Mouse (Mus musculus) heart, postnatal 0 days (tissue): ENCODE data around the gene 2310022A10Rik. TPM values are rescaled to one million over a fixed set of nuclear protein-coding genes. Genes with fewer than 3 reads are reported as not detected.

ENCODE experiments used
- ATAC-seq: fragments of 200-750 bp; cut with Nextera tagmentation; 2 replicates; pipeline ENCODE4 v1.8.0; 2017; ENCODE audit warnings: low read depth, moderate number of reproducible peaks, moderate library complexity; ENCODE audit not compliant: insufficient read depth
- DNase-seq: peaks from one replicate; pipeline ENCODE4 v3.0.0-alpha.2; 2016; ENCODE audit warnings: low spot score
- H3K27ac ChIP-seq: fragments of 300-500 bp; sonication (generic); 2 replicates; pipeline ENCODE4 v1.5.1; 2014; ENCODE audit warnings: low read depth, mild to moderate bottlenecking
- H3K27me3 ChIP-seq: fragments of 300-500 bp; sonication (generic); 2 replicates; pipeline ENCODE4 v1.6.1; 2014; ENCODE audit warnings: low read length, mixed read lengths; ENCODE audit not compliant: control insufficient read depth, insufficient read depth
- H3K36me3 ChIP-seq: fragments of 300-500 bp; sonication (generic); replicated peaks from 2 replicates; pipeline ENCODE4 v1.6.1; 2014; ENCODE audit warnings: low read length, mixed read lengths; ENCODE audit not compliant: control insufficient read depth, insufficient read depth
- H3K4me1 ChIP-seq: fragments of 300-500 bp; sonication (generic); 2 replicates; pipeline ENCODE4 v1.6.1; 2014; ENCODE audit warnings: antibody characterized with exemption; ENCODE audit not compliant: control insufficient read depth, insufficient read depth
- H3K4me2 ChIP-seq: fragments of 300-500 bp; sonication (generic); 2 replicates; pipeline ENCODE4 v1.6.1; 2014; ENCODE audit warnings: low read depth, mild to moderate bottlenecking, low read length, moderate library complexity
- H3K4me3 ChIP-seq: fragments of 300-500 bp; sonication (generic); 2 replicates; pipeline ENCODE4 v1.5.1; 2014; ENCODE audit warnings: low read depth, low read length
- H3K9ac ChIP-seq: fragments of 300-500 bp; sonication (generic); replicated peaks from 2 replicates; pipeline ENCODE4 v1.6.1; 2014; ENCODE audit warnings: low read depth, low read length, mixed read lengths
- H3K9me3 ChIP-seq: fragments of 300-500 bp; sonication (generic); replicated peaks from 2 replicates; pipeline ENCODE4 v1.6.1; 2016; ENCODE audit warnings: low read length; ENCODE audit not compliant: control insufficient read depth
- CTCF ChIP-seq: IDR thresholded peaks from 2 replicates; pipeline ENCODE4 v1.5.1; 2016; ENCODE audit warnings: antibody characterized with exemption, control low read depth, low read depth
- EP300 ChIP-seq: IDR thresholded peaks from 2 replicates; pipeline ENCODE4 v1.6.1; 2016; ENCODE audit warnings: antibody characterized with exemption, low read depth
- WGBS: fragments of 180-500 bp; shearing (Covaris S2); extraction: QIAGEN DNeasy Blood & Tissue Kit; methylation state at CpG from one replicate; pipeline ENCODE4 v1.1.7; 2014; 5-methylcytosine and 5-hydroxymethylcytosine counted together
- polyA plus RNA-seq: library from polyadenylated mRNA; unstranded; fragments of >200 nt; fragmentation: Nextera tagmentation; extraction: Ambion mirVana; gene quantifications from 2 replicates; pipeline ENCODE4 v1.2.1, GENCODE M21; 2015
- total RNA-seq: library from RNA; depleted of rRNA; stranded (reverse); fragments of >200 nt; gene quantifications from 2 replicates; pipeline ENCODE4 v1.2.3, GENCODE M21; 2014; ENCODE audit warnings: low replicate concordance; rRNA removed

Gene 2310022A10Rik
- 3.8 and 21.3 TPM in 2 replicates for total RNA-seq
- polyA plus RNA-seq: 39.7 and 41.8 TPM in 2 replicates

GRCm38 (mm10) chr7:27552931-27553513 lies at the start of gene 2310022A10Rik, which contains the start of gene Pld3:
2310022A10Rik (plus strand) TSS chr7:27553233.
Pld3 (minus strand) TSS chr7:27553218.
- H3K9ac ChIP-seq: peak within 1 kb of the TSS; percentile 77
- peak; percentile 98 for DNase-seq

GRCm38 (mm10) chr7:27506765-27507370 lies 46.2 kb upstream of the 2310022A10Rik start:
- Histone ChIP-seq H3K4me3 (peak overlapping the region; percentile 67), H3K27ac (peak overlapping the region; percentile 97), H3K27me3 (no peaks in the 10 kb centered on the region), H3K4me1 (peaks cover 14% of the 10 kb centered on the region), H3K4me2 (peak overlapping the region; percentile 83), H3K36me3 (no peaks in the 10 kb centered on the region), H3K9me3 (no peaks in the 10 kb centered on the region), H3K9ac (peak overlapping the region; percentile 60; the same call in 1 of the 2 replicates)
- DNase-seq (peak; percentile 37), ATAC-seq (no peak)
- WGBS: 27% methylated on average over 9 of the region's 9 CpGs
- TF ChIP-seq EP300 (no peak), CTCF (no peak)

More at GRCm38 (mm10) chr7:27552931-27553513, at the start of gene 2310022A10Rik, which contains the start of gene Pld3:
- no peaks in the 10 kb centered on the region for H3K27me3 ChIP-seq
- peak within 1 kb of the TSS; percentile 52 for H3K27ac ChIP-seq
- H3K4me3 ChIP-seq: peak within 1 kb of the TSS; percentile 83
- TF ChIP-seq CTCF (no peak), EP300 (no peak)
- peak within 1 kb of the TSS; percentile 82 for H3K4me2 ChIP-seq
- under 1% methylated on average over 41 of the region's 41 CpGs for WGBS
- no peaks in the 10 kb centered on the region for H3K9me3 ChIP-seq
- H3K36me3 ChIP-seq: peaks cover 10% of the 10 kb centered on the region
- peak; percentile 100 for ATAC-seq
- no peaks in the 10 kb centered on the region for H3K4me1 ChIP-seq

- Histone ChIP-seq H3K27ac (peak overlapping the region; percentile 97), H3K27me3 (no peaks in the 10 kb centered on the region), H3K9ac (peak overlapping the region; percentile 60), H3K4me3 (peak overlapping the region; percentile 67), H3K9me3 (no peaks in the 10 kb centered on the region), H3K4me2 (peak overlapping the region; percentile 83), H3K36me3 (no peaks in the 10 kb centered on the region), H3K4me1 (peaks cover 14% of the 10 kb centered on the region)
- TF ChIP-seq EP300: no peak
- peak; percentile 26; the same call in 1 of the 2 replicates for TF ChIP-seq CTCF
- DNase-seq (peak; percentile 96), ATAC-seq (peak; percentile 92)
- under 1% methylated on average over 54 of the region's 54 CpGs for WGBS
Measured at GRCm38 (mm10) chr7:27507711-27508647, 45.1 kb upstream of the 2310022A10Rik start.

GRCm38 (mm10) chr7:27508648-27509005 lies 44.4 kb upstream of the 2310022A10Rik start:
- peak overlapping the region; percentile 83 for H3K4me2 ChIP-seq
- H3K9me3 ChIP-seq: no peaks in the 10 kb centered on the region
- H3K27me3 ChIP-seq: no peaks in the 10 kb centered on the region
- WGBS: 17% methylated on average over 6 of the region's 6 CpGs
- ATAC-seq: peak; percentile 74
- H3K27ac ChIP-seq: peak overlapping the region; percentile 97
- no peak overlapping the region for H3K9ac ChIP-seq
- peaks cover 14% of the 10 kb centered on the region for H3K4me1 ChIP-seq
- H3K36me3 ChIP-seq: no peaks in the 10 kb centered on the region
- TF ChIP-seq CTCF: peak; percentile 80
- TF ChIP-seq EP300: no peak
- DNase-seq: peak; percentile 69
- H3K4me3 ChIP-seq: peak overlapping the region; percentile 67

- WGBS: 87% methylated on average over 2 of the region's 2 CpGs
- H3K27me3 ChIP-seq: no peaks in the 10 kb centered on the region
- no peak overlapping the region for H3K27ac ChIP-seq
- no peaks in the 10 kb centered on the region for H3K36me3 ChIP-seq
- H3K4me2 ChIP-seq: no peak overlapping the region
- H3K9me3 ChIP-seq: no peaks in the 10 kb centered on the region
- H3K4me3 ChIP-seq: no peak overlapping the region
- peaks cover 14% of the 10 kb centered on the region for H3K4me1 ChIP-seq
- ATAC-seq: no peak
- TF ChIP-seq EP300: no peak
- TF ChIP-seq CTCF: no peak
- no peak overlapping the region for H3K9ac ChIP-seq
- DNase-seq: no peak
Measured at GRCm38 (mm10) chr7:27510809-27511208, 42.2 kb upstream of the 2310022A10Rik start.
